Mouse (Mus musculus): ENCODE data around the gene Tuft1.

DNA sequence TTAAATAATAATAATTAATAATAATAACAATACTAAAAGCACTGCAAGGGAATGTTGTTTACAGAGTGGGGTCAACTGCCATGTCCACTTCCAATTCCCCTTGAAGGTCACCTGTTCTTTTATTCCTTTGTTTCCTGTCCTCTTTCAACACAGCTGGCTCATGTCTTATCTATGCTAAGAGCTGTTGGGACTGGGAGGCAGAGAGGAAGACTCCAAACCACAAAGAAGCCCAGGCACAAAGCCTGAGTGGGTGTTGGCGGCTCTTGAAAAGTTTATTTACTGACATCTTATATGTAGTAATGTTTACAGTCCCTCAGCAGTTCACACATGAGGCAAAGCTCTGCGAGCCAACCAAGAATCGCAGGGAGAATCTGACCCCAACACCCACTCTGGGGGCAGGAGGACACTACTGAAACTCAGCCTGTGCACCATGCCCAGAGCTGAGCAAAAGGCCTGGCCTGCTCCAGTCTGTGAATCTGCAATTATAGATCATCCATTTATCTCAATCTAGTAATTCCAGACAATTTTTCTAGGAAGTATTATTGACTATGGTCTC, 61.4 kb downstream of the Tuft1 start:
- TF ChIP-seq CTCF (IDR thresholded peaks at IDR 0.05; ENCODE audit: low read depth, low read length), result no peak
- TF ChIP-seq POLR2A (IDR thresholded peaks at IDR 0.05; ENCODE audit: insufficient read depth, low read length), result no peak
